Mouse (Mus musculus) heart, adult 2 months (tissue): ENCODE data around the gene Krt10.

Experiments used
- EP300 ChIP-seq: fragments of 200-500 bp; IDR thresholded peaks from 2 replicates; pipeline ENCODE4 v1.6.1; 2011; ENCODE audit warnings: low read depth, low read length, control low read depth; ENCODE audit not compliant: insufficient read depth
- POLR2A ChIP-seq: fragments of 200-500 bp; IDR thresholded peaks from 2 replicates; pipeline ENCODE4 v1.6.1; 2011; ENCODE audit warnings: mild to moderate bottlenecking, low read depth, low read length, control low read depth; ENCODE audit not compliant: insufficient read depth

GRCm38 (mm10) chr11:99369229-99369628, 19.9 kb downstream of the Krt10 start:
- no peak for TF ChIP-seq EP300
- no peak for TF ChIP-seq POLR2A
